Mouse (Mus musculus) granulocyte monocyte progenitor cell, adult 5-6 weeks (primary cell): ENCODE measurements around the gene Pla2g15. TPM values are rescaled to one million over a fixed set of nuclear protein-coding genes. Genes with fewer than 3 reads are reported as not detected.

ENCODE experiments used
- ATAC-seq: replicated peaks from 2 replicates; pipeline ENCODE4 v1.8.0; 2016; ENCODE audit warnings: mild to moderate bottlenecking, moderate TSS enrichment, inconsistent platforms; ENCODE audit not compliant: poor library complexity, severe bottlenecking
- total RNA-seq, 2 experiments: library from RNA; stranded (forward) in 1 of 2; stranded (reverse) in 1 of 2; fragments of 200-712, 200-1000 nt in 1 of 2; fragments of >200 nt in 1 of 2; fragmentation: Nextera tagmentation in 1 of 2; gene quantifications; 2 replicates each; pipeline ENCODE4 v1.2.3; 2014 to 2017

Pla2g15 gene
- 22.9 and 35.4 TPM in 2 replicates for total RNA-seq (2014; fragmentation: Nextera tagmentation)
- total RNA-seq (2017) = 12.9 and 17.9 TPM in 2 replicates

DNA sequence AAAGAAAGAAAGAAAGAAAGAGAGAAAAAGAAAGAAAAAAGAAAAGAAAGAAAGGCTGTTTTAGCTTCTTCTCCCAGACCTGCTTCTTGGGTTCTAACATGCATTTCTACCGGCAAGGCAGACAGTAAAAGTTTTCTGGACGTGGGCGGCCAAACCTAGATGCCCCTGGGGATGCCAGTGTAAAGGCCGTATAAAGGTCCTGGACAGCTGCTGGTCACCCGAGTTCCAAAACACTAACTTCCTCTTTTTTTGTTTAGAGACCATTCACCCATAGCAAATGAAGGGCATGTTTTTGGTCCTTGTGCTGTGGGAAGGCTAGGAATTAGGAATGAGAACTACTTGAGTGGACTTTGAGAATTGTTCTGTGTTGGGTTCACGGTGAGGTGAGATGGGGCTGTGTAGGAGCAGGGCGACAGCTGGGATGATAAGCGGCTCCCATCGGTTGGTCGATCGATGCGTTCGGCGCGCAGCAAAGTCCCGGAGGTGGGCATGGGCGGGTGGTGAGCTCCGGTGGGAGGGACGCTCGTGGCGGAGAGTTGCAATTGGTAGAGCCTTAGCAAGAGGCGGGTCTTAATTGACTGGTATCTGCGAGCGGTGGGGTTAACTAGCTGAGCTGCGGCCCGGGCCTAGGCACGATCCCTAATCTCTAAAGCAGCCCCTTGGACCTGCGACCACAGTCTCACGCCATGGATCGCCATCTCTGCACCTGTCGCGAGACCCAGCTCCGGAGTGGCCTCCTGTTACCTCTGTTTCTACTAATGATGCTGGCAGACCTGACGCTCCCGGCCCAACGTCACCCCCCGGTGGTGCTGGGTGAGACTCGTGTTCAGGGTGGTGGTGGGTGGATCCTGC, at the start of gene Pla2g15:
TSS of gene Pla2g15 (plus strand) at position 599 of the 852 bp plus-strand sequence.
- peak; percentile 86 for ATAC-seq

DNA sequence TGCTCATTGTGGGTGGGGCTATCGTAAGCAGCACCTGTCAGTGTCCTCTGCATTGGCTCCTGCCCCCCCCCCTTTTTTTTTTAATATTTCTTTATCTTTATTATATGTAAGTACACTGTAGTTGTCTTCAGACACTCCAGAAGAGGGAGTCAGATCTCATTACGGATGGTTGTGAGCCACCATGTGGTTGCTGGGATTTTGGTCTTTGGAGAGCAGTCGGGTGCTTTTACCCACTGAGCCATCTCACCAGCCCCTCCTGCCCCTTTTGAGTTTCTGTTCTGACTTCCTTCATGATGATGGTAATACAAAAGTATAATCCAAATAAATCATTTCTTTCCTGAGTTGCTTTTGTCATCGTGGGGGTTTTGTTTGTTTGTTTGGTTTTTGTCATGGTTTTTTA, 47.9 kb upstream of the Pla2g15 start:
- ATAC-seq = no peak

DNA sequence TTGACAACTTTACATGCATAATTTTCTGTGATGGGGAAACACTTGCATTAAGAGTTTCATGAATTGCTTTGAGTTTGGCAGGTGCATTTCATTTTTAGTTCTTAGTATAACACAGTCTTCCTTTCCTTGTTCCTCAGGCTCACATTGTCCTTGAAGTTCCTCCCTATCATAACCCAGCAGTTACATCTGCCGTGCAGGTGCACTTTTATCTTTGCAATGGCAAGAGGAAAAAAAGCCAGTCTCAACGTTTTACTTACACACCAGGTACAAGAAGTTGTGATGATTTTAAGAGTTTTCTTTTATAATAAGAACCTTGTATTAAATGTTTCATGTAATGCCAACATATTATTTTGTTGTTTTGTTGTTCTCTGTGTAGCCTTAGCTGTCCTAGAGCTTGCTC, 46.3 kb upstream of the Pla2g15 start:
- no peak for ATAC-seq

DNA sequence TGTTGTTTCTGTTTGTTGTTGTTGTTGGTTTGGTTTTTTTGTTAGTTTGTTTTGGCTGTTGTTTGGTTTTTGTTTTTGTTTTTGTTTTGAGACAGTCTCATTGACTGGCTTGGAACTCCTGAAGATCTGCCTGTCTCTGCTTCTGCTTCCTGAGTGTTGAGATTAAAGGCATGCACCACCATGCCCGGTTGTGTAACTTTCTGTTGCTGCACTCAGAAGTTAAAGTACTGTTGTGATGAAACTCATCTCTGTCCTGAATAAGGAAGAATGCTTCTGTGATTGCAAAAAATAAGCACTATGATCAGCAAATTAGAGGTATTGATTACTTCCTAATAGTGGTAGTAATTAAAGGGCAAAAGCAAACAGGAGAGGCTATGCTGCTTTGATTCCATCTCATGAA, 44.0 kb upstream of the Pla2g15 start:
- peak; percentile 87 for ATAC-seq

DNA sequence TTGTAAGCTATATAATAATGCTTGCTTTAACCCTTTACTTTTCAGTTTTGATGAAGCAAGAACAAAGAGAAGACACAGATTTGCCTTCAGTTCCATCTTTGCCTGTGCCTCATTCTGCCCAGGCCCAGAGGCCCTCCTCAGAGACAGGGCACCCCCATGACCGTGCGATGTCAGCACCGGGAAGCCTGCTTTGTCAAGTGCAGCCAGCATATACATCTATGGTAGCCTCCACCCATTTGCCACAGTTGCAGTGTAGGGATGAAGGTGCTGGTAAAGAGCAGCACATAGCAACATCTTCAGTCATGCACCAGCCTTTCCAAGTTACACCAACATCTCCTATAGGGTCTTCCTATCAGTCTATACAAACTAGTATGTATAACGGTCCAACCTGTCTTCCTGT, 42.1 kb upstream of the Pla2g15 start:
- no peak for ATAC-seq

GRCm38 (mm10) chr8:106108729-106109128, 41.5 kb upstream of the Pla2g15 start:
- no peak for ATAC-seq

GRCm38 (mm10) chr8:106112041-106112440, 38.2 kb upstream of the Pla2g15 start:
- ATAC-seq = no peak

GRCm38 (mm10) chr8:106112514-106112913, 37.7 kb upstream of the Pla2g15 start:
- ATAC-seq = no peak

- peak; percentile 37; the same call in 1 of the 2 replicates for ATAC-seq
Measured at GRCm38 (mm10) chr8:106115897-106116296, 34.3 kb upstream of the Pla2g15 start.

DNA sequence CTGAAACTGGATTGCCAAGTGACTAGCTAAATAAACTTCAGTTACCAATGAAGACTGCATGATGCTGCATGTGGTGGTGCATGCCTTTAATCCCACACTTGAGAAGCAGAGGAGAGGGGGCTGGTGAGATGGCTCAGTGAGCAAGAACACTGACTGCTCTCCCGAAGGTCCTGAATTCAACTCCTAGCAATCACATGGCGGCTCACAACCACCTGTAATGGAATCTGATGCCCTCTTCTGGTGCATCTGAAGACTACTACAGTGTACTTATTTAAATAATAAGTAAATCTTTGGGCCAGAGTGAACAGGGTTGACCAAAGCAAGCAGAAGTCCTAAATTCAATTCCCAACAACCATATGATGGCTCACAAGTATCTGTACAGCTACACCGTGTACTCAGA, 26.8 kb upstream of the Pla2g15 start:
- no peak for ATAC-seq

DNA sequence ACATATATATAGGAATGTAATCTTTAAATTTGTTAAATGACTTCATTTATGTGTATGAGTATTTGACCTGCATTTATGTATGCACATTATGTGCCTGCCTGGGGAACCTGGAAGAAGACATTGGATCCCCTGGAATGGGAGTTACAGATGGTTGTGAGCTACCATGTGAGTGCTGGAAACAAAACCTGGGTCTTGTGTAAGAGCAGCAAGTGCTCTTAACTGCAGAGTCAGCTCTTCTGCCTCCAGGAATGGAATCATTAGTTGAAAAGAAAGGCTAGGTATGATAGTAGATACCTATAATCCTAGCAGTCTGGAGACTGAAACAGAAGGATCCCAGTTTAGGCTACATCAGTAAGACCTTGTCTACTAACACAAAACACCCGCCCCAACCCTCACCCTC, 24.1 kb upstream of the Pla2g15 start:
- no peak for ATAC-seq

DNA sequence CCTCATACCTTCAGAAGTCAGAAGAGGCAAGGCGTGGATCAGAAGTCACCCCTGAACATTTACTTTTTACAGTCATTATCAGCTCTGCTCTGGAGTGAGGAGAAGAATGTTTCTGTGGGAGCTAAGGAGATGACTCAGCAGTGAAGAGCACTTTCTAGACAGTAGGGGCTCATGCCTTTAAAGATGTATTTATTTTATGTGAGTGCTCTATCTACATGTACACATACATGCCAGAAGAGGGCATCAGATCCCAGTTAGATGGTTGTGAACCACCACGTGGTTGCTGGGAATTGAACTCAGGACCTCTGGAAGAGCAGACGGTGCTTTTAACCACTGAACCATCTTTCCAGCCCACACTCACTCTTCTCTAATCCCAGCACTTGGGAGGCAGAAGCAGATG, 23.1 kb upstream of the Pla2g15 start:
- no peak for ATAC-seq

DNA sequence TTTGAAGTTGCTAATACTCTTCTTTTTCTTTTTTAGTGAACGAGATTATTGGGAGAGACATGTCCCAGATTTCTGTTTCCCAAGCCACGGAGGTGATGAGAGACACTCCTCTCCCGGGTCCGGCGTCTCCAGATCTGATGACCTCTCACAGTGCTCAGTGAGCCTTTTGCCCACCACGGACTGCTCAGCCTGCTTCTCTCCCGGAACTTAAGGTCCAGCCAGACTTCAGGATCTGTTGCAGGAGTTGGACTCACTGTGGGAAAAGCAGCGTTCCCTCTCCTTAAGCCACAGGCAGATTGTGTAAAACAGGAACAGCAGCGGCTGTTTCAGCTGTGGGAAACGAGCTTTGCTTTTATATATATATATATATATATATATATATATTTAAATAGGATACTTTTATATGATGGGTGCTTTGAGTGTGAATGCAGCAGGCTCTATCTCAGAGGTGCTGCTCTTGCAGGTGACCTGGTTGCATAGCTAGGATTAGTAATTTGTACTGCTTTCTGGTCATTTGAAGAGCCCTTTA, 22.3 kb upstream of the Pla2g15 start:
- ATAC-seq = no peak

DNA sequence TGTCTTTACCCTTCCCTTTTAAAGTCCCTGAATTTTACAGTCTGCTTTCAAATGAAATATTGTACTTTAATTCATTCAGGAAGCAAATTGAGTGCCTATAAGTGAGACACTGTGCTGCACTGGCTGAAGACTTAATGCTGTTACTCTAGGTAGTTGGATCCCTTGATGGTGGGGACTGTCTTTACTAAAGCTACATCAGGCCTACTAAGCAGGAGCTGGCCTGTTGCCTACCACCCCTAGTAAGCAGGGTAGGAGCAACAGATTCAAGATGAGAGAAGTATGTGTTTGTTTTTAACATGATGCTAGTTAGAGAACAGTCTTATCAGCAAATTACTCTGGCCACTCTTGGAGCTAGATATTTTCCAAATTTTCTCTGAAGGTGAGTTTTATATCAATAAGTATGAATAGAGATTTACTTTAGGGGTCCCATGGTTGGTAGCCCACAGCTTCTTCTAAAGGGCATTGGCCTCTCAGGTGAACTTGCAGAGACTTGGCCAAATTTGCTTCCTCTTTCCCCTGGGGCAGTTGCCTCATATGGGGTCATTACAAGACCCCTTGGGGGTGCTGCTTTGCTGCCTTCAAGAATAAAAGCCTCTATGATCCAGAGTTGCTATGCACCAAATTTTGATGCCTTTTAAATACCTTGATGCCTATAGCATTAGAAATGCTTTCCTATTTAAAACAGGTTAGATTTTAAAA, 20.8 kb upstream of the Pla2g15 start:
- no peak for ATAC-seq

- ATAC-seq = no peak
Measured at GRCm38 (mm10) chr8:106129997-106130396, 20.2 kb upstream of the Pla2g15 start.

GRCm38 (mm10) chr8:106130505-106130904, 19.7 kb upstream of the Pla2g15 start:
- ATAC-seq = no peak

DNA sequence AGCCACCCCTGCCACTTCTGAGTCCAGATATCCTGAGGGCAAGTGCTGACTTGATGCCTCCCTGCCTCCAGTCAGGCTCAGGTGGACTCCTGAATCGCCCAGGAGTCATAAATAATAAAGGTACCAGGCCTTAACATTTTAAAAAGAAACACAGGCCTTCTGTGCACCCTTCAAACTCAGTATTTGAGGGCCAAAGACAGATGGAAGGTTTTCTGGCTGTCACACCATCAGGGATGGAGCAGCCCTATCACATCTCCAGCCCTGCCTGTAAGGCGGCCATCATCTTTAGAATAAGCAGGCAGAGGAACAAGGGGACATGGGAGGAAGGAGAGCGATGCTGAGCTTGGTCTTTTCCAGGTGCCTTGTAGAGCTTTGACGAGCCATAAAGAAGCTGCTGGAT, 19.2 kb upstream of the Pla2g15 start:
- no peak for ATAC-seq

DNA sequence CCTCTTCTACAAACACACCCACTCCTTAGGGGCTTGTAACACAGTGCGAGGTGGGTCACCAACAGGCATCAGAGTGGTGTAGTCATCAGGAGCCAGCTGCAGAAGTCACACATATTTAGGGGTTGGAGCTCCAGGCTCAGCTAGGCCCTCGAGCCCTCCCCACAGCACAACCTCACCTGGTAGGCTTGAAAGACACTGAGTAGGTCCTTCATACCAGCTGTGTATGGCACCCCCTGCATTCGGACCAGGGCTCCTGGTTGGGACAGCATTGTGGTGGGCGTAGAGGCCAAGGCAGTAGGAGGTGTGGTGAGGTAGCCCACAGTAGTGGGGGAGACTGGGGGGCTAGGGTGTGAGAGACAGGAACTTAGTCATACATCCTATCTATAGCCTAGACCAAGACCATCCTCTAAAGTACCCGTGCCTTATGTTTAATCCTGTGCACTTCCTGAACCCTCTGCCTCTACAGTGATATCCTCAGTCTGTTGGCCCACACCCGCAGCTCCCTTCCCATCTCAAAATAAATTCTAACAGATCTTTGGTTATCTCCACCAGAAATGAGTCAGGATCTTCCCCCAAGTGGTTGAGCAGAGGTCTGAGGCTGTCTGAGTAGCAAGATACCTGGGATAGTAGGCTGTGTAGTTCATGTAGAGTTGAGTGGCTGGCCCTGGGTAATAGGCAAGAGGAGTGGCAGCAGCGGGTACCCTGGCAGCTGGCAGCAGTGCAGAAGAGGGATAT, 18.5 kb upstream of the Pla2g15 start:
- ATAC-seq = no peak

DNA sequence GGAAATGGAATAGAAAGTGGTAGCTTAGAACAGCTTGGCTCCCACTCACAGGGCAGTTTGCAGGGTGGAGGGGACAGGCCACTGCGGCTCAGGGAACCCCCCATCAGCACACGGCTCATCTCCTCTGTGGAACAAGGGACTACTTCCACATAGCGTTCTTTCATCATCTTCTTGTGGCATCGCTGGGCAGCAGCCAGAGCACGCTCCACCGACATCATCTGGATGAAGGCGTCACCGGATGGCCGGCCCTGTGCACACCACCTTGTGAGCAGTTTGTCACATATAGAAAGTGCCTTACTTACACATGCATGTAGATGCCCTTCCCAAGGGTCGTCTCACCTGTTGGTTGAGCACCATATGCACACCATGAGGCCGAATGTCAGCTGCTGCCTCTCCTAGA, 17.8 kb upstream of the Pla2g15 start:
- peak; percentile 36 for ATAC-seq

GRCm38 (mm10) chr8:106133526-106133925, 16.7 kb upstream of the Pla2g15 start:
- no peak for ATAC-seq

DNA sequence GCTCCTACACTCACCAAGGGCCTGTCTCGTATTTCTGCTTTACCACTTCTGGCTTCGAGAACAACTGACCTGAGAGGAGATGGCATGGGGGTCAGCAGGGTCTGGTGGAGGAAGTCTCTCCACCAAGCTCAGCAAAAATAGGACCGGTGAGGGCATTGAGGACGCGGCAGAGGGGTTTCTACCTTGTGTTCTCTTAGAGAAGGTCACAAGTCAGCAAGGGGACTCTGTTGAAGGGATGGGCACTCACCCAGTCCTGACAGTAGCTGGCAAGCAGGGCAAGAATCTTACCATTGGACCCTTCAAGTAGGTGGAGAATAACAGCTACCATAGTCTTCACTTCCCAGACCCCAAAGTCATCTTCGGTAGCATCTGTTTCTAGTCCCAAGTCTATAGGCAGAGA, 16.3 kb upstream of the Pla2g15 start:
- no peak for ATAC-seq
